Mouse (Mus musculus) liver, embryonic 14.5 days (tissue): ENCODE results near the gene Pcp4.

Source experiments
- CTCF ChIP-seq: IDR thresholded peaks from 2 replicates; pipeline ENCODE4 v1.5.1; 2016; ENCODE audit warnings: antibody characterized with exemption, low read depth, control low read depth
- EP300 ChIP-seq: IDR thresholded peaks from 2 replicates; pipeline ENCODE4 v1.6.1; 2016; ENCODE audit warnings: antibody characterized with exemption, low read depth

- no peak for TF ChIP-seq EP300
- TF ChIP-seq CTCF, result no peak
Measured at GRCm38 (mm10) chr16:96433266-96433665, 34.1 kb upstream of the Pcp4 start.
